Comparison of ENCODE assay signal across 6 mouse cellular contexts in genomic region chr6:95600731-95601130, GRCm38 (mm10).
DNase-seq lines count a peak whose midpoint lies in the region.

No protein-coding gene starts in this region.

- DNase-seq in ES-CJ7 (ENCODE audit: low read depth, low spot score), result peak; percentile 20
- peak; percentile 72 for DNase-seq in R1 (ENCODE audit: low read depth, low spot score)
- peak; percentile 8 for DNase-seq in ZHBTc4 (ENCODE audit: low read depth, low spot score)
- peak; percentile 68 for DNase-seq in heart, adult 11 months
- peak; percentile 84 for DNase-seq in testis, postnatal 10 days (ENCODE audit: low spot score)
- DNase-seq in testis, postnatal 14 days (ENCODE audit: low spot score), result peak; percentile 67

Comparison
In these comparisons a context has a peak if more than half of its experiments do, and no peak if none do; other contexts are left out.
1. Peak in every context shown above with its lines: DNase-seq.
2. DNase-seq: peak in every context shown above with its lines; median percentile 84 in testis, postnatal 10 days; 72 in R1; 68 in heart, adult 11 months; 67 in testis, postnatal 14 days; 20 in ES-CJ7; 8 in ZHBTc4.